Mouse (Mus musculus) kidney, postnatal 0 days (tissue): Measurements from ENCODE around the gene Prm1. TPM values are rescaled to one million over a fixed set of nuclear protein-coding genes. Genes with fewer than 3 reads are reported as not detected.

Experiments used
- ATAC-seq: fragments of 200-750 bp; cut with Nextera tagmentation; replicated peaks from 2 replicates; pipeline ENCODE4 v1.8.0; 2017; ENCODE audit warnings: low read depth, moderate number of reproducible peaks, moderate TSS enrichment, moderate library complexity; ENCODE audit not compliant: low FRiP score
- DNase-seq: peaks from one replicate; pipeline ENCODE4 v3.0.0-alpha.2; 2016; ENCODE audit warnings: low spot score
- H3K27ac ChIP-seq: fragments of 300-500 bp; sonication (generic); 2 replicates; pipeline ENCODE4 v1.5.1; 2014; ENCODE audit warnings: mild to moderate bottlenecking
- H3K27me3 ChIP-seq: fragments of 300-500 bp; sonication (generic); 2 replicates; pipeline ENCODE4 v1.6.1; 2014; ENCODE audit warnings: low read length, mixed read lengths; ENCODE audit not compliant: insufficient read depth
- H3K36me3 ChIP-seq: fragments of 300-500 bp; sonication (generic); 2 replicates; pipeline ENCODE4 v1.6.1; 2014; ENCODE audit warnings: low read length, mixed read lengths; ENCODE audit not compliant: insufficient read depth
- H3K4me1 ChIP-seq: fragments of 300-500 bp; sonication (generic); replicated peaks from 2 replicates; pipeline ENCODE4 v1.6.1; 2014; ENCODE audit warnings: antibody characterized with exemption, low read length, mixed read lengths; ENCODE audit not compliant: insufficient read depth
- H3K4me2 ChIP-seq: fragments of 300-500 bp; sonication (generic); 2 replicates; pipeline ENCODE4 v1.6.1; 2014; ENCODE audit warnings: mild to moderate bottlenecking, low read length, moderate library complexity, mixed read lengths
- H3K4me3 ChIP-seq: fragments of 300-500 bp; sonication (generic); replicated peaks from 2 replicates; pipeline ENCODE4 v1.5.1; 2014; ENCODE audit warnings: low read depth, low read length
- H3K9ac ChIP-seq: fragments of 300-500 bp; sonication (generic); 2 replicates; pipeline ENCODE4 v1.6.1; 2014; ENCODE audit warnings: low read depth, low read length
- H3K9me3 ChIP-seq: fragments of 300-500 bp; sonication (generic); replicated peaks from 2 replicates; pipeline ENCODE4 v1.6.1; 2016; ENCODE audit warnings: low read length, inconsistent platforms, mixed read lengths
- CTCF ChIP-seq: IDR thresholded peaks from 2 replicates; pipeline ENCODE4 v1.5.1; 2016; ENCODE audit warnings: antibody characterized with exemption, low read depth, mild to moderate bottlenecking, moderate library complexity
- WGBS: fragments of 180-500 bp; shearing (Covaris S2); extraction: QIAGEN DNeasy Blood & Tissue Kit; methylation state at CpG from one replicate; pipeline ENCODE4 v1.1.7; 2014; 5-methylcytosine and 5-hydroxymethylcytosine counted together
- polyA plus RNA-seq: library from polyadenylated mRNA; unstranded; fragments of >200 nt; fragmentation: Nextera tagmentation; extraction: Ambion mirVana; gene quantifications from 2 replicates; pipeline ENCODE4 v1.2.1, GENCODE M21; 2015

Prm1 gene
- polyA plus RNA-seq, 1 experiment from 2014 or later = not detected

DNA sequence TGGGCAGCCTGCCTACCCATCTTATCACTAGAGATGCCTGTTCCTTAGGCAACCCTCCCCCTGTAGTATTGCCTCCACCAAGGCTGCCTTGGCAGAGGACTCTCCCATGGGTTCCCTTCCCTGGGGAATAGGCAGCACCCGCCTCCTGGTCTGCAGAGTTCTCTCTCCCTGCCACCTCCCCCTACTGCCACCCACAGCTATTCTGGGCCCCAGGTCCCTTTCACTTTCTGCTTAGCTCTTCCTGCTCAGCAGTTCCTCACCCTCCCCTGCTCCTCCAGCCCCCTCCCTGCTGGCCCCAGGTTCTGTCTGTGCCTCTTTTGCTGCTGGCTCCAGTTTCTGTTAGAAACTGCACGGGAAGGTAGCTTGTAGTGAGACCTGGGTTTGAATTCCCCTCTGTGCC lies 36.0 kb downstream of the Prm1 start:
- H3K4me2 ChIP-seq = no peak overlapping the region
- no peak overlapping the region for H3K4me3 ChIP-seq
- no peak overlapping the region for H3K9ac ChIP-seq
- DNase-seq (no peak), ATAC-seq (no peak)
- no peak for TF ChIP-seq CTCF
- H3K36me3 ChIP-seq = no peaks in the 10 kb centered on the region
- H3K9me3 ChIP-seq = no peaks in the 10 kb centered on the region
- no peak overlapping the region for H3K27ac ChIP-seq
- no peaks in the 10 kb centered on the region for H3K4me1 ChIP-seq
- no peaks in the 10 kb centered on the region for H3K27me3 ChIP-seq
- 54% methylated on average over 2 of the region's 2 CpGs for WGBS

DNA sequence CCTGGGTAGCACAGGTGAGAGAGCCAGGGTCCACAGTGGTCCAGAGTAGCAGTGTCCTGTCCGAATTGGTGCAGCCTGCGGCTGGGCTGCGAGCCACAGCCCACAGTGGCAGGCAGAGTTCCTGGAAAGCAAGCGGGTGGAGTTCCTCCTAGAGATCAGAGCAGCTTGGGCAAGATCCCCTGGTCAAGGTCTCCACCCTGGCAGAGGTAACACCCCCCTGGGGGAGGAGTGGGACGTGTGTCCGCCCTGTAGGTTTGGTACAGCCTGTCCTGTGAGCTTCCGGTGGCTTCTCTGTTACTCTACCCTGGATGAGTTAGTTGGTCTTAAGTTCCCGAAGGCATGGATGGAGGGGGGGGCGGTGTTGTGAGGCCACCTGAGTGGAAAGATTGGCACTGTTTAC lies 36.8 kb downstream of the Prm1 start:
- ATAC-seq = no peak
- 25% methylated on average over 9 of the region's 9 CpGs for WGBS
- Histone ChIP-seq H3K27me3 (no peaks in the 10 kb centered on the region), H3K9ac (no peak overlapping the region), H3K36me3 (no peaks in the 10 kb centered on the region), H3K4me2 (no peak overlapping the region), H3K27ac (no peak overlapping the region), H3K4me1 (no peaks in the 10 kb centered on the region), H3K9me3 (no peaks in the 10 kb centered on the region), H3K4me3 (no peak overlapping the region)
- no peak for DNase-seq
- TF ChIP-seq CTCF = no peak

DNA sequence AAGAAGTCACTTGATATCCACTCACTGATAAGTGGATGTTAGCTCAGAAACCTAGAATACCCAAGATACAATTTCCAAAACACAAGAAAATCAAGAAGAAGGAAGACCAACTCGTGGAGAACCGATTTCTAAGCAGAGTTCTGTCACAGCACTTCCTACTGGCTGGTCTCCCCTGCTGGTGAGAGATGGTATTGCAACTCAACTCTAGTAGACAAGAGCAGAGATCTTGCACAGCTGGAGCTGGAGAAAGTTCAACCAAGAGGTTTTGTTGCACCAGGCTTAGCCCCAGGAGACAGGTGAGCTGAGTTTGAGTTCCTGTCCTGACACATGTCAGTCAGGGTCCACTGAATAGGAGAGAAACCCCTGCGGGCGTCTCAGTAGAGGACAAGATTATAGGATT lies 38.5 kb downstream of the Prm1 start:
- Histone ChIP-seq H3K27me3 (no peaks in the 10 kb centered on the region), H3K36me3 (no peaks in the 10 kb centered on the region), H3K4me2 (no peak overlapping the region), H3K4me3 (no peak overlapping the region), H3K9me3 (no peaks in the 10 kb centered on the region), H3K9ac (no peak overlapping the region), H3K27ac (no peak overlapping the region), H3K4me1 (no peaks in the 10 kb centered on the region)
- ATAC-seq (peak; percentile 40; the same call in 1 of the 2 replicates), DNase-seq (peak; percentile 78)
- peak; percentile 83 for TF ChIP-seq CTCF
- 40% methylated on average over 4 of the region's 4 CpGs for WGBS

DNA sequence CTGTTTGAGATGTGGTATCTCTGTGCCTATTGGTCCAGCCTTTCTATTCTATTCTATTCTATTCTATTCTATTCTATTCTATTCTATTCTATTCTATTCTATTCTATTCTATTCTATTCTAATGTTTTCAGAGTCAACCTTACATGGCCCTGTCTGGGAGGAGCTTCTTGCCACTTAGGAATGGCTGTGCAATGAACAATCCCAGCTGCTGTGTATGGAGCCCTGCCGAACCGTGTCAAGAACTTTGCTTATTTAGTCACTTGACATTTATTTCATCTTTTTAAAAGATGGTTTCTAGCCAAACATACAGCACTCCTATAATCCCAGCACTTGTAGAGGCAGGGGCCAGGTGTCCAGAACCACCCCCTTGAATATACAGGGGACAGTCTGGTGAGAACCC lies 41.3 kb downstream of the Prm1 start:
- H3K4me2 ChIP-seq = no peak overlapping the region
- H3K9ac ChIP-seq = no peak overlapping the region
- H3K27me3 ChIP-seq = no peaks in the 10 kb centered on the region
- no peaks in the 10 kb centered on the region for H3K36me3 ChIP-seq
- DNase-seq (peak; percentile 80), ATAC-seq (no peak)
- no peak overlapping the region for H3K27ac ChIP-seq
- no peak overlapping the region for H3K4me3 ChIP-seq
- H3K4me1 ChIP-seq = no peaks in the 10 kb centered on the region
- no peak for TF ChIP-seq CTCF
- no peaks in the 10 kb centered on the region for H3K9me3 ChIP-seq
- WGBS = 31% methylated on average over 2 of the region's 2 CpGs

DNA sequence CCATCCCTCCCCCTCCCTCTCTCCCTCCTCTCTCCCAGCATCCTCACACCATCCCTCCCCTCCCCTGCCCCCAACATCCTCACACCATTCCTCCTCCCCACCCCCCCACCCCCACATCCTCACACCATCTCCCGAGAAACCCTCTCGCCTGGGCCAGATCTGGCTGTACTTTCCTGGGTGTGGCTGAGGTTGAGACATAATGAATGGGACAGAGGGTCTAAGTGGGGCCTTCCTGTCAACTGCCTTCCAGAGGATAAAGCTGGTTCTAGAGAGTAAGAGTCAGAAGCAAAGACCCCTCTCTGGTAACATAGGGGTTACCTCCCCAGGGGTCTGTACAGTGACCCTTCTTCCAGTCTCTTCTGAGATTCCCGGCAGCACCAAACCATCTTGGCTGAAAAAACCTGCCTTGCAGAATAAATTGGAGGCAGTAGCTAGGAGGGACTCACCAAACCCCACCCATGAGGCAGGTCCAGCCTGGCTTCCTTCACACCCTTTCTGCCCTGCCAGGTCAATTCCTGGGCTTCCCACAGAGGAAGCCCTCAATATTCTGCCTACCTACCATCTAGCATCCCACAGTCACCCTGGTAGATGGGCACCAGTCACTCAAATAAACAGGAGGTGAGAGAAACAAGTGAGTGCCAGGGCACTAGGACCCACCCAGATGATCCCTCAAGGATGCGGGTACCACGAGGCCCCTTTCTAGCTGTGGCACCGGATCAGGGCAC lies 41.9 kb downstream of the Prm1 start:
- DNase-seq (no peak), ATAC-seq (no peak)
- H3K27me3 ChIP-seq = no peaks in the 10 kb centered on the region
- no peak for TF ChIP-seq CTCF
- no peaks in the 10 kb centered on the region for H3K4me1 ChIP-seq
- WGBS = 47% methylated on average over 6 of the region's 6 CpGs
- H3K27ac ChIP-seq = no peak overlapping the region
- no peak overlapping the region for H3K4me2 ChIP-seq
- no peaks in the 10 kb centered on the region for H3K9me3 ChIP-seq
- no peak overlapping the region for H3K9ac ChIP-seq
- H3K36me3 ChIP-seq = no peaks in the 10 kb centered on the region
- no peak overlapping the region for H3K4me3 ChIP-seq

- H3K9ac ChIP-seq = no peak overlapping the region
- no peak overlapping the region for H3K4me2 ChIP-seq
- H3K4me3 ChIP-seq = no peak overlapping the region
- no peaks in the 10 kb centered on the region for H3K4me1 ChIP-seq
- ATAC-seq = no peak
- 70% methylated on average over 5 of the region's 5 CpGs for WGBS
- no peak for TF ChIP-seq CTCF
- H3K27me3 ChIP-seq = no peaks in the 10 kb centered on the region
- no peaks in the 10 kb centered on the region for H3K36me3 ChIP-seq
- no peak for DNase-seq
- no peak overlapping the region for H3K27ac ChIP-seq
- no peaks in the 10 kb centered on the region for H3K9me3 ChIP-seq
These were observed 43.0 kb downstream of the Prm1 start for GRCm38 (mm10) chr16:10762569-10763180.
